Mouse (Mus musculus): Measurements from ENCODE around the gene Cask. TPM values are rescaled to one million over a fixed set of nuclear protein-coding genes. Genes with fewer than 3 reads are reported as not detected.
"Not testable (repeated sequence)": the region's sequence is repeated elsewhere in the genome, so short reads cannot be mapped to it uniquely, and the experiment has no call there.

The Cask gene
- 10 to 100 TPM; 21.7 to 27.5 TPM for total RNA-seq (2021)

GRCm38 (mm10) chrX:13851285-13851684 is at the start of gene Cask:
Gene Cask, minus strand, starts transcription at chrX:13851367.
- peak; percentile 5 for DNase-seq

DNA sequence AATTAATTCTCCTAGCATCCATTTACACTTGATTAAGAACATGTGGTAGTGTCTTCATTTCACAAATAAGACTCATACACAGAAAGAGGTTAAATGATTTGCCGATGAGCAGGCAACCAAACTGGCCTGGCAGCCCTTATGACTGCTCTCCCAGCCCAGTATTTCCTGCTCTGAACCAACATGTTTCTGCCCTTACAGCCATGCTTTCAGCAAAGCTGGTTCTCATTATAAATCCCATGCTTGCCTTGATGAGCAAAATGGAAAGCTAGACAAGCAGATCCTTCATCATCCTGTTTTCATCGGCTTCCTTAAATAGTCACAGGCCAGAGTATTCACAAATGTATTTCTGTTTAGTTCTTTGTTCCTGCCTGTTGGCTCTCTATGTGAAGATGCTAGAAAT is 38.8 kb upstream of the Cask start:
- DNase-seq: no peak

- DNase-seq: no peak
These were observed 33.2 kb upstream of the Cask start for GRCm38 (mm10) chrX:13884348-13884747.

- DNase-seq: no peak
These were observed 30.8 kb upstream of the Cask start for GRCm38 (mm10) chrX:13881969-13882368.

DNA sequence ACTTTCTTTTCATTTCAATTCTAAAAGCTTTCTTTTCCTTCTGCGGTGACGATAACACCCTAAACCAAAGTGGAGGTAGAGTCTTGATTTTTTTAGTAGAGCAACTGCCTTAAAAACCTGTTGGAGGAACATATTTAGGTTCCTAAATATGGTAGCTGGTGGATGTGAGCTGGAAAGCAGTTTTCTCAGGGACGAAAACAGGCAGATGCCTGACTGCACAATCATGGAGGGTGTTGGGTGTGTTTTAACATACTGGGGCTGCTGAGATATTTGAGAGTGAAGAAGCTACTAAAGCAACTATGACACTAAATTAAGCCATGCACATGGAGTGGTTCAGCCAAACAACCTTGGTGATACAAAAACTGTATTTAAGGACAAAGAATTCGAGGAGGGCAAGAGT is 9.0 kb upstream of the Cask start:
- no peak for DNase-seq

DNA sequence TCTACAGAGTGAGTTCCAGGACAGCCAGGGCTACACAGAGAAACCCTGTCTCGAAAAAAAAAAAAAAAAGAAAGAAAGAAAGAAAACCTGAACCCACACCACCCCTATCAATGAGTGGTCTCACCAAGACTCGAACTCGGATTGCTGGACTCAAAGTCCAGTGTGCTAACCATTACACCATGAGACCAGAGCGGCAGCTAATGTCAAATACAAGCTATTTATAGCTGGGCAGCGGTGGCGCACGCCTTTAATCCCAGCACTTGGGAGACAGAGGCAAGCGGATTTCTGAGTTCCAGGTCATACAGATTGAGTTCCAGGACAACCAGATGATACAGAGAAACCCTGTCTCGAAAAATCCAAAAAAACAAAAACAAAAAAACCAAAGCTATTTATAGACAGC is 7.9 kb upstream of the Cask start:
- no peak for DNase-seq

DNA sequence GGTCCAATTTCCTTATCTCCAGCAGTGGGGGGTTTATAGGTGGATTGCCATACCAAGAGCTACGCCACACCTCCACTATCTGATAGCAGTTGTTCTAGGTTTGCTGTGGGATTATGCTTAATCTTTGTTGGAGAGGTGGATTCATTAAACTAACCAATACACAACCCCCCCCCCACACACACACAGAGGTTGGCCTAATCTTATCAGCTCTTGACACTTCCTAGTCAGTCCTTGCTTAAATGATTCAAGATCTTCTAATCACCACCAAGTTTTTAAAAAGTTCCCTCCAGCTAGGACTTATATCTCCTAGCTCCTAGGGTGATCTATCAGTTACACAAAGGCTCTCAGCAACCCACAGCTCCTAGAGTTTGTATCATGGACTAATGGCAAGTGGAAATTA is 2.7 kb downstream of the Cask start:
- DNase-seq: no peak

- no peak for DNase-seq
These were observed 3.7 kb downstream of the Cask start for GRCm38 (mm10) chrX:13847502-13847851.

- DNase-seq: peak; percentile 90
These were observed 4.3 kb downstream of the Cask start for GRCm38 (mm10) chrX:13846653-13847501.

DNA sequence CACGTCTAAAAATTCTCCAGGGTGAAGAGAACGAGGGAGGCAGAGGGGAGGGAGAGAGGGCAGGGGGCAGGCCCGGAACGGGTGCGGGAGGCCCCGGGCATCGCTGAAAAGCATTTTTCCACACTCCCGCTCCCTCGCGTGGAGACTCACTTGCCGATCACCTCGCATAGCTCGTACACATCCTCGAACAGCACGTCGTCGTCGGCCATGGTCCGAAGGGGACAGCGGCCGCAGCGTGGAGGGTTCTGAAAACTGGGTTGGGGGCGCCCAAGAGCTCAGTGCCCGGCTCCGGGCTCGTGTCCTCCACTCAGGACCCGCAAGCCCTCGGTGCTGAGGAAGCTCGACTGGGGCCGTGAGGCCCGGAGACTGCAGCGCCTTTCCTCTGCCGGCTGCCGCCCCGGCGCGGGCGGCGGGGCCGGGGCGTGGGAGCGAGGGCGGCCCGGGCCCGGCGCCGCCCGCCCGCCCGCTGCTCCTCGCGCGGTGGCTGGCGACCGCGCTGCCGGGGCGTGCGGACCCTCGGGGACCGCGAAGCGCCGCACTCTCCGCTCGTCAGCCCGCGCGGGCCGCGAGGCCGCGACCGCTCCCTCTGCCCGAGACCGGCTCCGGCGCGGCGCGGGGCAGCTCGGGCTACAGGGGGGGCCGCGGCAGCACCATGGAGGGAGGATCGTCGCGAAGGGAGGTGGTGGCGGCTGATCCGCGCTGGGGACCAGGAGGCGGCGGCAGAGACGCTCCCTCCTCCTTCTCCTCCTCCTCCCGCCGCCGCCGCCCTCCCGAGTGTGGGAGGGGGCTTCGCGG is 5.1 kb downstream of the Cask start:
- peak; percentile 53 for DNase-seq

GRCm38 (mm10) chrX:13845141-13845857 is 5.9 kb downstream of the Cask start:
- peak; percentile 5 for DNase-seq

- no peak for DNase-seq
These were observed 28.4 kb downstream of the Cask start for GRCm38 (mm10) chrX:13822792-13823191.

GRCm38 (mm10) chrX:13798754-13799153 is 52.4 kb downstream of the Cask start:
- DNase-seq: no peak

- no peak for DNase-seq
These were observed 85.5 kb downstream of the Cask start for GRCm38 (mm10) chrX:13765672-13766071.

- DNase-seq: no peak
These were observed 86.1 kb downstream of the Cask start for GRCm38 (mm10) chrX:13765024-13765423.

DNA sequence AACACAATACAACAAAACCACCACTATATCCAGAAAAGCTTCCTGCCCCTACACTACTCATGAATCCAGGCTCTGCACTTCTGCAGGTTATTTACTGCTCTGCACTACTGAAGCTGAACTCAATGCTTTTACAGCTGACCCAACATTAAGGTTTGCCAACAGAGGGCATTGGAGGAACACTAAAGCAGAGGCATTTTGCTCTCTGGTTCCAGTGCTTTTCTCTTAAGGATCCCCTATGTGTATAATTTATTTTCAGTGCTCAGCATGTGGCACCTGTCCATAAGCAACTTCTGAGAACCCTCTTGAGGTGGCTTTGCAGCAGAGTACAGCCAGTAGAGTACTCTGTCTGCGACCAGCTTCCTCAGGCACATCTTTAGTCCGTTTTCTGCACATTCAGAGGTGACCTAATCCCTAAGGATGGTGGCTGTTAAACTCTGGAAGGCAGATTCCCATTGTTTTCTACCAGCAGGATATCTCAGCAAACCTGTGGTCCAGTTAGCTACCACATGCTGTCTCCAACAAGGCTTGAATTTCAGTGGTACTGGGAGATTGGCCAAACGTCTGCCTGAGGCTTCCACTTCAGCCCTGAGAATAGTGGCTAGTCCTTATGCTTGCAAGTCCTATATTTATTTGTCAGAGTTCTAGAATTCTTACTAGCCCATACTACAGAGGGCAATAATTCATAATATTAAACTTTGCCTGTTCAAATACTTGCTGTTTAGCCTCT is 93.7 kb downstream of the Cask start:
- no peak for DNase-seq

DNA sequence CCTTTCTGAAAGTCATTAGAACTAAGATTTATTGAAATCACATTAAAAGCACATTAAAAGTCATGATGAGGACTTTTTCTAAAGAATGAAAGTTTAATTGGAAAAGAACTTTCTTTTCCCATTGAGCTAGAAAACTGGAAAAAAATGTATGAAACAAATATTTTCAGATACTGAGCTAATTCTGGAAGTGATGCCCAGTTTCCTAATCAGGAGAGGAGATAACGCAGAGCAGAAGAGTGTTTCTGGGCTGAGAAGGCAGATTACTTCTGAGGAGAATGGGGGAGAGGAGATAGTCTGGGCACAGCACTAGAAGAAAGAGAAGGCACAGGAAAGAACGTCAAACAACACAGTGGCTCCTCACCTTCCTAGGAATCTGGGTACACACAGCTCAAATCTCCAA is 110.1 kb downstream of the Cask start:
- no peak for DNase-seq

- not testable (repeated sequence) for DNase-seq
These were observed 120.4 kb downstream of the Cask start for GRCm38 (mm10) chrX:13730785-13731184.

- DNase-seq: no peak
These were observed 121.2 kb downstream of the Cask start for GRCm38 (mm10) chrX:13729835-13730480.

- no peak for DNase-seq
These were observed 125.4 kb downstream of the Cask start for GRCm38 (mm10) chrX:13725573-13726403.

- peak; percentile 6 for DNase-seq
These were observed 130.8 kb downstream of the Cask start for GRCm38 (mm10) chrX:13720296-13720829.

Data from heart, postnatal 4 days (tissue).